Mouse (Mus musculus): ENCODE data around the gene Mamdc2. TPM values are rescaled to one million over a fixed set of nuclear protein-coding genes. Genes with fewer than 3 reads are reported as not detected.

The Mamdc2 gene
- polyA plus RNA-seq, 1 experiment from 2014 or later = 1.5 TPM

DNA sequence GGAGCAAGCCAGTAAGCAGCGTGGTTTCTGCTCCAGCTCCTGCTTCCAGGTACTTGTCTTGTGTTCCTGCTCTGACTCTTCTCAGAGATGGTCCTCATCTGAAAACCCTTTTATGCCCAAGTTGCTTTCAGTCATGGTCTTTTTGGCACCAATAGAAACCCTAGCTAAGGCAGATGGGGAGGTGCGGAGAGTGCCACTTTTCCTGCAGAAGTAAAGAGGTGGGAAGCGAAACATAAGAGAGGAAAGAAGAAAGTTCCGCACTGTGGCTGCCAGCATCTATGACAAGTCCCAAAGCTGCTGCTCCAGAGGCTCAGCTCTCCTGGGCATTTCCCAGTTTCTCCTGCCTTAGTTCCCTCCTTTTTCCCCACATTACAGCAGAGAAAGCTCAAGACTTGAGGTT, 67.3 kb downstream of the Mamdc2 start:
- no peaks in the 10 kb centered on the region for H3K9me3 ChIP-seq (replicated peaks; ENCODE audit: control insufficient read depth, low read length)
- WGBS (ENCODE audit: insufficient replicate concordance) = 82% methylated on average over 4 of the region's 4 CpGs
- no peak for ATAC-seq (replicated peaks; ENCODE audit: insufficient number of reproducible peaks, low FRiP score, low TSS enrichment)
- no peak overlapping the region for H3K4me2 ChIP-seq
- H3K27ac ChIP-seq (ENCODE audit: low read depth, low read length) = no peak overlapping the region
- H3K27me3 ChIP-seq (ENCODE audit: control insufficient read depth, insufficient read depth, low read length) = no peaks in the 10 kb centered on the region
- H3K9ac ChIP-seq (ENCODE audit: low read depth, low read length) = no peak overlapping the region
- H3K4me3 ChIP-seq (ENCODE audit: low read depth, low read length) = no peak overlapping the region
- H3K36me3 ChIP-seq (ENCODE audit: control insufficient read depth, insufficient read depth, low read length) = no peaks in the 10 kb centered on the region
- H3K4me1 ChIP-seq (ENCODE audit: control insufficient read depth, insufficient read depth, low read length) = no peaks in the 10 kb centered on the region

DNA sequence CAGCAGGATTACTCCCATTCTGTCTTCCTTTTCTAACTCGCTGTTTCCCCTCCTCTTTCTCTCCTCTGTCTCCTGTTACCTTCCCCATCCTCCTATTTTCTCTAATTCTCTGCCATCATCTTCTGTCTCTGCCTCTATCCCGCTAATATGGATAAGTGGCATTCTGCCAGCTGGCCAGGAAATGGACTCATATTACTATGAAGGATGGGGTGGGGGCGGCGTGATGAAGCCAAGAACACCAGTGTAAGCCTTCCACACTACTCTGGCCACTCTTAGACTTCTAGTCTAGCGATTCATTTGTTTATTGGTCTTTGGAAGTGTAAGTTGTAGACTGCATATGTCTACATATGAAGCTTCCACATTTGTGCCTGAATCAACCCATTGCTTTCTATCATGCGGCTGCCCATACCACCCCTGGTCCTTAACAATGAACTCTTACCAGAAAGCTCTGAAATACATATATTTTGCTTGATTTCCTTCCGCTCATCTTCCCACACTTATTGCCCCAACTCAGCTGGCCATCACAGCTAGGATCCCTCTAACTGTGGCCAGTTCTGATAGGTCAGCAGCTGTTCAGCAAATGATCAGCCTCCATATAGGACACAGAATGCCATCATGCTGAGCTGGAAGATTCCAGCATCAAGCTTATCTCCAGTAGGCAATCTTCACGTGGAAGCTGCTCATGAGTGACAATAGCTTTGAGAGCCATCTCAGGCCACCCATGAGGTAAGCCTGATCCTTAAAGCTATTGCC, 68.3 kb downstream of the Mamdc2 start:
- Histone ChIP-seq H3K27me3 (ENCODE audit: control insufficient read depth, insufficient read depth, low read length) (no peaks in the 10 kb centered on the region; the same call in 1 of the 2 replicates), H3K4me1 (ENCODE audit: control insufficient read depth, insufficient read depth, low read length) (no peaks in the 10 kb centered on the region), H3K4me3 (ENCODE audit: low read depth, low read length) (no peak overlapping the region), H3K9ac (ENCODE audit: low read depth, low read length) (no peak overlapping the region), H3K36me3 (ENCODE audit: control insufficient read depth, insufficient read depth, low read length) (no peaks in the 10 kb centered on the region), H3K9me3 (replicated peaks; ENCODE audit: control insufficient read depth, low read length) (no peaks in the 10 kb centered on the region), H3K4me2 (no peak overlapping the region), H3K27ac (ENCODE audit: low read depth, low read length) (no peak overlapping the region)
- no peak for ATAC-seq (replicated peaks; ENCODE audit: insufficient number of reproducible peaks, low FRiP score, low TSS enrichment)
- 73% methylated on average over 8 of the region's 8 CpGs for WGBS (ENCODE audit: insufficient replicate concordance)

DNA sequence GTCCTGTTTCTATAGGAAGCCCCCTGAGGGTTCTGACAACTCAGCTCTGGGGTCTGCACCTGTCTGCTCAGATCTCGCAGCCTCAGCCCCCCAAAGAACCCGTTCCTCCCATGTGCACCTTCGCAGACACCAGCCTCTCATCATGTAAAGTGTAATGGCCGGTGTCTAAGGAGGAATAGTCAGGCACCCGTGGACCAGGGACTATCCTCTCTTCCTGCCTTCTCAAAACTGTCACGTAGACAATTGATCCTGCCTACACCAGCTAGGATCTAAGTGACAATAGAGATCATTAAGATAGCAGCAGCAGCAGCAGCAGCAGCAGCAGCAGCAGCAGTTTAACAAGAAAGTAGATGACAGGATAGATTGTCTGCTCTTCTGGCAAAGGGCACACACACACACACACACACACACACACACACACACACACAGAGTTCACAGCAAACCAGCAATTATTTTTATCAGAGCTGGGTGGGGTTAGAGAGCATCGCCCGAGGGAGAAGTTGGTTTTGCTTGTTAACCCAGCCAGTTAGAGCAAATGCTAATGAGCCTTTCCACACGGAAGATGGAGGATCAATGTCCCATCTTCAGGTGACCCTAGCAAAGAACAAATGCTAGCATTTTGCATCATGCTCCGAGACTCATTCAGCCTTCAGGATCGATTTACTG, 71.6 kb downstream of the Mamdc2 start:
- H3K4me1 ChIP-seq (ENCODE audit: control insufficient read depth, insufficient read depth, low read length) = no peaks in the 10 kb centered on the region
- no peak overlapping the region for H3K4me3 ChIP-seq (ENCODE audit: low read depth, low read length)
- H3K9me3 ChIP-seq (replicated peaks; ENCODE audit: control insufficient read depth, low read length) = no peaks in the 10 kb centered on the region
- H3K36me3 ChIP-seq (ENCODE audit: control insufficient read depth, insufficient read depth, low read length) = no peaks in the 10 kb centered on the region
- ATAC-seq (replicated peaks; ENCODE audit: insufficient number of reproducible peaks, low FRiP score, low TSS enrichment) = no peak
- H3K9ac ChIP-seq (ENCODE audit: low read depth, low read length) = no peak overlapping the region
- H3K4me2 ChIP-seq = no peak overlapping the region
- 67% methylated on average over 11 of the region's 11 CpGs for WGBS (ENCODE audit: insufficient replicate concordance)
- no peaks in the 10 kb centered on the region; the same call in 1 of the 2 replicates for H3K27me3 ChIP-seq (ENCODE audit: control insufficient read depth, insufficient read depth, low read length)
- no peak overlapping the region for H3K27ac ChIP-seq (ENCODE audit: low read depth, low read length)

DNA sequence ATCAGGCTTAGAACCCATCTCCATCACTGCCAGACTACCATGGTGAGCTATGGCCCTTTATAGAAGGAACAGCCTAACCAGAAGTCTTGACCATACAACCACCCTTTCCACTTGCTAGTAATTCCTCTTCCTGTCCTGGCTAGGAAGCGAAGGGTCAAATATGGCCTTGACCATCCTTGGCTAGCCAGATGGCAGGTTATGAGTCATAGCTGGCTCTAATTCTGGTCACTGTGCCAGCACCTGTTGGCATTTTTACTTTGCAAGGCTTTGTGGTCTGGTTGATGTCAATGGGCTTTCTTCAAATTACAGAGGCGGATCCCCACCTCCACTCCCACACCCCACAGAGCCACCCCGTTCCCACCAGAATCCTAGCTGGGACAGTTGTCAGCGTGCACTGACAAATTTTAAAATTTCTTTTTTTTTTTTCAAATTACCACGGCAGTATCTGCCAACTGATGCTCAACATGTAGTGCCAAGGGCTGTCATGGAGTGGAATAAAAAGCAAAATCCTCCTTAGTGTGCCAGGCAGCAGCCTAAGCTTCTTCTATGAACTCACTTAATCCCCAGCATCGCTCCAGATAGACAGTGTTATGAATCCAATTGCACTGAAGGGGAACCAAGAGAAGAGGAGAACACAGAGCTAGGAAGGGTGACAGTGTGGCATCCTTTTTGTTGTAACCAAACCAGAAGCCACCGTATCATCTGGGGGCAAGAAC, 73.1 kb downstream of the Mamdc2 start:
- Histone ChIP-seq H3K4me3 (ENCODE audit: low read depth, low read length) (no peak overlapping the region), H3K4me2 (no peak overlapping the region), H3K9me3 (replicated peaks; ENCODE audit: control insufficient read depth, low read length) (no peaks in the 10 kb centered on the region), H3K27ac (ENCODE audit: low read depth, low read length) (no peak overlapping the region), H3K27me3 (ENCODE audit: control insufficient read depth, insufficient read depth, low read length) (no peaks in the 10 kb centered on the region; the same call in 1 of the 2 replicates), H3K36me3 (ENCODE audit: control insufficient read depth, insufficient read depth, low read length) (no peaks in the 10 kb centered on the region), H3K4me1 (ENCODE audit: control insufficient read depth, insufficient read depth, low read length) (no peaks in the 10 kb centered on the region), H3K9ac (ENCODE audit: low read depth, low read length) (no peak overlapping the region)
- no peak for ATAC-seq (replicated peaks; ENCODE audit: insufficient number of reproducible peaks, low FRiP score, low TSS enrichment)
- 82% methylated on average over 7 of the region's 7 CpGs for WGBS (ENCODE audit: insufficient replicate concordance)

DNA sequence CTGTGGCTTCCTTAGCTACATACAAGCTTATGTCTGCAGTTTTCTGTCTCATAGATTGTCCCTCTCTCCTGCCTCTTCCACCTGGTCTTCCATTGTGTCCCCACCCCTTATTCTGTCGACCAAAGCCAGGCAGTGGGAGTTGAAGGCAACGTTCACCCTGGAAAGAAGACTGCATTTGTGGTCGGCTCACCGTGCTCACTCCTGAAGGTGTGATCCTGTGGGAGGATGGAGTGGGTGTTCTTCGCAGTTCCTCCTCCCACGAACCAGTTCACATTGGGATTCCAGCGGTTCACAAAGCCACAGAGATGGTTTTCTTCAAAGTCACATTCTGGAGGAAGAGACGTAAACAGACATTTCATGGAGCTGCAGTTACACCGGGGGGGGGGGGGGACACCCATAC, 74.5 kb downstream of the Mamdc2 start:
- no peak overlapping the region for H3K9ac ChIP-seq (ENCODE audit: low read depth, low read length)
- no peaks in the 10 kb centered on the region for H3K36me3 ChIP-seq (ENCODE audit: control insufficient read depth, insufficient read depth, low read length)
- H3K9me3 ChIP-seq (replicated peaks; ENCODE audit: control insufficient read depth, low read length) = no peaks in the 10 kb centered on the region
- ATAC-seq (replicated peaks; ENCODE audit: insufficient number of reproducible peaks, low FRiP score, low TSS enrichment) = no peak
- H3K4me1 ChIP-seq (ENCODE audit: control insufficient read depth, insufficient read depth, low read length) = no peaks in the 10 kb centered on the region
- WGBS (ENCODE audit: insufficient replicate concordance) = 67% methylated on average over 9 of the region's 9 CpGs
- no peak overlapping the region for H3K4me2 ChIP-seq
- no peak overlapping the region for H3K27ac ChIP-seq (ENCODE audit: low read depth, low read length)
- H3K27me3 ChIP-seq (ENCODE audit: control insufficient read depth, insufficient read depth, low read length) = no peaks in the 10 kb centered on the region; the same call in 1 of the 2 replicates
- no peak overlapping the region for H3K4me3 ChIP-seq (ENCODE audit: low read depth, low read length)

DNA sequence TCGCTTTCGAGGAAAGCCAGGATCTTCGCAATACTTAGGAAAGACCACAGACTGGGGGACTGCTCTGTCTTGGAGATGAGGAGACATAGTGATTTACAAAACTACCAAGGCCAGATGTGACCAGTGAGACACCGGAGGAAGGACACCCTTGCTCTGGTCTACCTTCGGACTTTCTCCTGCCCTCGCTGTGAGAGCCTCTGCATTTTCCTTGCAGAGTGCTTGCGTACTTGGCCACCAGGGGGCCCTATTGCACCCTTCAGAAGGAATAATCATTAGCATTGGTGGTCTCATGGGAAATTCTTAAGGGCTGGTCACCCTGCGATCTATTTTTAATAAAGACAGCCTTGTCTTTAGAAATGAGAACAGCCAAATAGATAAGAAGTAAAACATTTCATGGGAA, 75.0 kb downstream of the Mamdc2 start:
- no peak overlapping the region for H3K4me2 ChIP-seq
- no peak overlapping the region for H3K9ac ChIP-seq (ENCODE audit: low read depth, low read length)
- 43% methylated on average over 8 of the region's 8 CpGs for whole genome bisulfite sequencing (ENCODE audit: insufficient replicate concordance)
- ATAC-seq (replicated peaks; ENCODE audit: insufficient number of reproducible peaks, low FRiP score, low TSS enrichment) = no peak
- no peaks in the 10 kb centered on the region for H3K4me1 ChIP-seq (ENCODE audit: control insufficient read depth, insufficient read depth, low read length)
- H3K36me3 ChIP-seq (ENCODE audit: control insufficient read depth, insufficient read depth, low read length) = no peaks in the 10 kb centered on the region
- no peaks in the 10 kb centered on the region for H3K9me3 ChIP-seq (replicated peaks; ENCODE audit: control insufficient read depth, low read length)
- no peak overlapping the region for H3K4me3 ChIP-seq (ENCODE audit: low read depth, low read length)
- H3K27me3 ChIP-seq (ENCODE audit: control insufficient read depth, insufficient read depth, low read length) = no peaks in the 10 kb centered on the region; the same call in 1 of the 2 replicates
- H3K27ac ChIP-seq (ENCODE audit: low read depth, low read length) = no peak overlapping the region

DNA sequence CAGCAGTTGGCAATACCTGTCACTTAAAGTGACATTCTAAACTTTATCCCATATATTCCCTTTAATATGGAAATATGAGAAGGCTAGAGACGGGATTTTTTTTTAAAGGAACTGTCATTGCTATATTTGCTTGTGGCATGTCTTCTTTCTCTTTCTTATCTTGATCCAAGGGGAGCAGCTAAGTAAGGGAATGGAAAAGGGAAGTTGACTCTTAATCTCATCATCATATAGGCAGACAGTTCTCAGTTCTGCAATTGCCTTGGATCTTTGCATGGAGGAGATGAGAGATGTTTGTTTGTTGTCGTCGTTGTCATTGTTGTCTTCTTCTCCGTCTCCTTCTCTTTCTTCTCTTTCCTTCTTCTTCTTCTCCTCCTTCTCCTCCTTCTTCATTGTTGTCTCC, 79.0 kb downstream of the Mamdc2 start:
- Histone ChIP-seq H3K27me3 (ENCODE audit: control insufficient read depth, insufficient read depth, low read length) (no peaks in the 10 kb centered on the region), H3K4me1 (ENCODE audit: control insufficient read depth, insufficient read depth, low read length) (no peaks in the 10 kb centered on the region), H3K36me3 (ENCODE audit: control insufficient read depth, insufficient read depth, low read length) (no peaks in the 10 kb centered on the region), H3K9ac (ENCODE audit: low read depth, low read length) (no peak overlapping the region), H3K27ac (ENCODE audit: low read depth, low read length) (no peak overlapping the region), H3K9me3 (replicated peaks; ENCODE audit: control insufficient read depth, low read length) (no peaks in the 10 kb centered on the region), H3K4me3 (ENCODE audit: low read depth, low read length) (no peak overlapping the region), H3K4me2 (no peak overlapping the region)
- 83% methylated on average over 4 of the region's 4 CpGs for WGBS (ENCODE audit: insufficient replicate concordance)
- no peak for ATAC-seq (replicated peaks; ENCODE audit: insufficient number of reproducible peaks, low FRiP score, low TSS enrichment)

DNA sequence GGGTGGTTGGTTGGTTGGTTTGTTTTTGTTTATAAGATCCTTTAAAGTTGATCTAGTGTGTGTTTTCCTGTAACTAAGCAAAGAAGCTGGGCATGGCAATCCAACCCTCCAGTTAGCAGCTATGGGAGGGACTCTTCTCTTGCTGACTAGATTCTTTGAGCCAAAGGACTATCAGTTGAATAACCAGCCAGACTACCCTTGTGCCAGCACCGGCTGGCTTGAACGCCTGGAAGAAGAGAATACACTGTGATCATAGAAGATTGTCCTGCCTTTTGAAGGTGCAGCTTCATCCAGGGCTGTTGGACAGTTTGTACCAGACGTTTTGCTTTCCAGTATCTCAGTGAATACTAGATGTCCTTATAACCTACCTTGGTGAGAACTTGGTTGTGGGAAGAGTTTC, 86.2 kb downstream of the Mamdc2 start:
- H3K27me3 ChIP-seq (ENCODE audit: control insufficient read depth, insufficient read depth, low read length) = no peaks in the 10 kb centered on the region
- WGBS (ENCODE audit: insufficient replicate concordance) = 64% methylated on average over 3 of the region's 3 CpGs

More for the DNA sequence above, 86.2 kb downstream of the Mamdc2 start:
- Histone ChIP-seq H3K9me3 (replicated peaks; ENCODE audit: control insufficient read depth, low read length) (no peaks in the 10 kb centered on the region), H3K4me2 (no peak overlapping the region), H3K4me3 (ENCODE audit: low read depth, low read length) (no peak overlapping the region), H3K36me3 (ENCODE audit: control insufficient read depth, insufficient read depth, low read length) (no peaks in the 10 kb centered on the region), H3K4me1 (ENCODE audit: control insufficient read depth, insufficient read depth, low read length) (no peaks in the 10 kb centered on the region), H3K9ac (ENCODE audit: low read depth, low read length) (no peak overlapping the region), H3K27ac (ENCODE audit: low read depth, low read length) (no peak overlapping the region)
- no peak for ATAC-seq (replicated peaks; ENCODE audit: insufficient number of reproducible peaks, low FRiP score, low TSS enrichment)
